Mouse (Mus musculus): Measurements from ENCODE around the gene Slc11a2. TPM values are rescaled to one million over a fixed set of nuclear protein-coding genes. Genes with fewer than 3 reads are reported as not detected.
A peak's percentile ranks its signal among the peaks of the same experiment; 100 is the strongest.
"Not testable (repeated sequence)": the region's sequence is repeated elsewhere in the genome, so short reads cannot be mapped to it uniquely, and the experiment has no call there.

The Slc11a2 gene
- total RNA-seq, 1 experiment from 2014 or later: 102 TPM

DNA sequence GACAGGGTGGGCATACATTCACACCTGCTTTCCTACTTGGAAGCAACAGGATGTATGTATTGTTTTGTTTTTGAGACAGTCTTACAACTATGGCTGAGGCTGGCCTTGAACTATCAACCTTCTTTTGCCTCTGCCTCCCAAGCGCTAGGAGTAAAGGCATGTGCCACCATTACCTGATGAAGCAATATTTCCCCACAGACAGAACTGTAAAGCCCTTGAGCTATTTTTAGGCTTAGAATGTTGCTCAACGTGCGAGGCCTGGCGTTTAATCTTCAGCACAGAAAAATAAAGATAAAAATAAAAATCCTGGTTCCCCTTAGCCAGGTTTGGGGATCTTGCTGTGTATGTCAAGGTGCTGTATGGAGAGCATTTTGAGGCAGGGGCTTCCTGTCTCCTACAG, 11.2 kb upstream of the Slc11a2 start:
- DNase-seq: peak; percentile 39

DNA sequence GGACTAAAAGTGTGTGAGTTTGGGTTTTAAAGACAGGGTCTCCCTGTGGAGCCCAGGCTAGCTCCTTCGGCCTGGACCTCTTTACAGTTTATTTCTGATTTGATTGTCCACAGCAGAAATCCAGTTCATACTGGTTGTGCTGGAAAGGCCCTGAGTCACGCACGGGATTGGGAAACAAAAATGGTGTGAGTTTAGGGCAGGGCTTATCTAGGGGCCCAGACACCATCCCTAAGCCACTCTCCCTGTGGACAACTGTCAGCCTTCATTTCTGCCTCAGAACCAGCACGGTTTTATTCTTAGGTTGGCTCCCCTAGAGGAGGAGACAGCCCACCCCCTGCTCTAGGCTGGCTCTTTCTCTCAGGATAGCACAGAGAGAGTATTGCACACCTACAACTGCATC, 8.4 kb upstream of the Slc11a2 start:
- DNase-seq: no peak

DNA sequence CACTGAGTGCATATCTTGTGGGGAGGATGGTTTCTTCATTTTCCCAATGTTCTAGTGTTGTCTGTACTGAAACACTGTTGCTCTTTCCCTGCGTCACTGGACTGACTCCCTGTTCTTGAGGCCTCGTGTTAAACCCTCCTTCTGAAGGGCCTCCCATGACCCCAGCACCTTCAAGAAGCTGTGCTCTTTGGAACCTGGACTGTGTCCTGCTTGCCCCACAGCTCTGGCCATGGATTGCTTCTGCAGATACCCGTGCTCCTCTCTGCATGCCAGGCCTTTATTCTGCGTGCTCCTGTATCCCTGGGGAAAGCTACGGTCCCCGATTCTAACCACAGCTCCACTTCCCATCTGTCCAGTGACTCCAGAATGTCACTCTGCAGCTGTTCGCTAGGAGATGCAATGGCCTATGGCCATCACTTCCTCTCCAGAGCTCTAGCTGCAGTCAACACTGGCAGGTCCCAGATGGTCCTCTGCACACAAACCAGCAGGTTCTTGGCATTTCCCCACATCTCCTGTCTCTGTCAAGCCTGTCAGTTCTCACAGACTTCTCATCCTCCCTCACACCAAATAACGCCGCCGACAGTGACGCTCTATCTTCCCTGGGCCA, 5.2 kb upstream of the Slc11a2 start:
- DNase-seq: no peak

DNA sequence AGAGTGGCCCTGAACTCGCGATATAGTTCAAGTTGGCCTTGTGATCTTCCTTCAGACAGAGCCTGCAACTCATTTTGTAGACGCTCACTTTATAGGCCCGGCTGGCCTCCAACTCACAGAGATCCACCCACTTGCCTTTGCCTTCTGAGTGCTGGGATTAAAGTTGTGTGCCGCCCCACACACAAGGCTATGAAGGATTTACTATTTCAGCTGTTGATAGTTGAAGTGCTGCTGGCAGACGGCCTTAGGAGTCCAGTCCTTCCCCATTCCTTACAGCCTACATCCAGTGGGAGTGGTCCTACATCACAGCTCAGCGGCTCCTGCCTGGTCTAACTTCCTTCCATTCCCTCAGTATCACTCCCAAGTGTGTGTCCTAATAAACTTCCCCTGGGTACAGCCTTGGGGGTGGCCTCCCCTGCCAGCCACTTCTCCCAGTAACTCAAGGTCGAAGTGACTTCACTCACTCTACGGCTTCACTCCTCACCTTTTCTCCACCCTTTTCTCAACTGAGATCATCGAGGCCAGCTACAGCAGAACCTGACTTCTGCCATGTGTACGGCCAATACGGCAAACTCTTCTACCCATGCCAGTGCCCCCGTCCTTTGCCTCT, 3.5 kb upstream of the Slc11a2 start:
- peak; percentile 70 for DNase-seq

DNA sequence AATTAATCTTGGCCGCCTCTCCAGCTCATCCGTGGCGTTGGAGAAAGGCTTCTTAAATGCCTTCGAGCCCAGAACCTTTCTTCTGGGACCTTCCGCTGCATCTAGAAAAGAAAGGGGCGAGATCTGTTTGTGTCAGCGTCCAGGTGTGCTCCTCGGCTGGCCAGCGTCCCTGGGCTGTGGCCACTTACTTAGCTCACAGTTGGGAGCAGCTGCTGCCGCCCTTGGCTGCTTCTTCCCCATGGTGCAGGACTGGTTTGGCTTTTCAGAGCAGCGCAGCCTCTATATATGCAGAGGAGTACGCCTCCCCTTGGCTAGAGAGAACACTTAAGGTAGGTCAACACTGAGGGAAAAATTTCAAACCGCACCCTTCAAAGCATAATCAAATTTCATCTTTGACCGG, 956 bp downstream of the Slc11a2 start:
- peak; percentile 47 for DNase-seq

DNA sequence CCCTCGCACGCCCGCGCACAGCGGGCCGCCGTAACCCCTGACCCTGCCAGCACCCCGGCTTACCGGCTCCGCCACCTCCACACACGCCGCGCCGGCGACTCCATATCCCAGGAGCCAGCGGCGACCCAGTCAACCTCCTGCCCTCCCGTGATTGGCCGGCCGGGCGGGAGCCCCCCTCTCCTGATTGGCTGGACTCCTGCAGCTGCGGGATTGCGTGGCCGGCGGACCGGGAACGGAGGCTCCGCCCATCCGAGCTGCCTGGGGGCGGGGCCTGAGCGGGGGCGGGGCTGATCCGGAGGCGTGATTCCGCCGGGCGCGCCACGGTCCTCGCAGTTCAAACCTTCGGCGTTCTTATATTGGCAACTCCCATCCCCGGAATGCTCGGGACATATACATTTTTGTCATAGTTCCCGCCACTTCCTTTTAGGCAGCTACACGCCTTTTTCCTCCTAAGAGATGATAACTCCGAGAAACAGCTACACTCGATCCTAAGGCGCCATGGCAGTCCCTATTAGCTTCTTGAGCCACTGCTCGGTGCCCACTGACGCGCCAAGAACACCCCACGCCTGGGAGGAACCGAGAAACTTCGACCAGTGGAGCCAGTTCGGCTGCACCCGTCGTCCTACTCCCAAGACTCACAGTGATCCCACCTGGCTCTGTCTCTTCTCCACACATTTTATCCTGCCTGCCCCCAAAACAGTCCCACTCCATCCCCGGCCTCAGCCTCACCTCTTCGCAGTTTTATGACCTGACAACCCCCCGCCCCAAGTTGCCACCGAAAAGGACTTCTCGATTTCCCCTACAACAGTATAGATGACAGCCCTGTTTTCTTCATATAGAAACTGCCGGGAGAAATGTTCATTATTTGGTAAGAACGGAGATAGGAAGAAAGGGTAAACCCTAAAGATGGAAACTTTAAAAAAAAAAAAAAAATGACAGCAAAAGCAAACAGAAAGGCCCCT, 1.7 kb downstream of the Slc11a2 start:
- peak; percentile 99 for DNase-seq

DNA sequence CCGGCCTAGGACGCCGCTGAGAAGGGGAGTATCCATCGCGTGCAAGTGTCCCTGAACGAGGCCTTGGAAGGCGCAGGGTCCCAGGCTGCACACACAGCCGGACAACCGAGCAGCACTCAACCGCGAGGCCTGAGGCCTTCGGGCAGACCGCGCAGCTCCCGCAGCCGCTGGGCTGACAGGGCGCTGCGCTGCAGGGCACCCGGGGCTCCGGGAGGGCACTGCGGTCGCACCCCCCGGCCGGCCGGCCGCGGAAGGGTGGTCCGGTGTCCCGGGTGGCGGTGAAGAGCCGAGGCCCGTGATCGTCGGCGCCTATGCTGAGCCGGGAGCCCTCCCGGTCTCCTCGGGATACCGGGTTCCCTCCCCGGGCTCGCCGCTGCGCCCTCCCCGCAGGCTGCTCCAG, 2.4 kb downstream of the Slc11a2 start:
- DNase-seq: peak; percentile 64

DNA sequence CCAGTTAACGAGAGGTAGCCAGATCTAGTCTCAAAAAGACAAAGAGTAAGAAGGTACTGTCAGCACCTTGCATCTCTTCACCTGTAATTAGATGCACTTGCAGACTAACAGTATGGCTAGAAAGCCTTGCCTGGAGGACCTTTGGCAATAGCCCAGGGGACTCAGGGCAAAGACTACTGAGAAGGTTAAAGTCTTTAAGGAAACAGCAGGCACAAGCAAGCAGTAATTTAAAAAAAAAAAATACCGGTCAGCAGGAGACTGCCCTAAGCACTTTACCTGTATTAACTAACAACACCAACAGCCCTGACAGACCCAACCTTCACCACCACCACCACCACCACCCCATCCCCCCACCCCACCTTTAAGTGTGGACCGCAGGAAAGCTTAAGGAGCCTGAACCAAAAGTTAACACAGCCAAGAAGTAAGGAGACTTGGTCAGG, 3.1 kb downstream of the Slc11a2 start, which contains the start of gene Gm5475:
Gene Gm5475, plus strand, starts transcription at position 390 of the 440 bp plus-strand sequence.
- not testable (repeated sequence) for DNase-seq

DNA sequence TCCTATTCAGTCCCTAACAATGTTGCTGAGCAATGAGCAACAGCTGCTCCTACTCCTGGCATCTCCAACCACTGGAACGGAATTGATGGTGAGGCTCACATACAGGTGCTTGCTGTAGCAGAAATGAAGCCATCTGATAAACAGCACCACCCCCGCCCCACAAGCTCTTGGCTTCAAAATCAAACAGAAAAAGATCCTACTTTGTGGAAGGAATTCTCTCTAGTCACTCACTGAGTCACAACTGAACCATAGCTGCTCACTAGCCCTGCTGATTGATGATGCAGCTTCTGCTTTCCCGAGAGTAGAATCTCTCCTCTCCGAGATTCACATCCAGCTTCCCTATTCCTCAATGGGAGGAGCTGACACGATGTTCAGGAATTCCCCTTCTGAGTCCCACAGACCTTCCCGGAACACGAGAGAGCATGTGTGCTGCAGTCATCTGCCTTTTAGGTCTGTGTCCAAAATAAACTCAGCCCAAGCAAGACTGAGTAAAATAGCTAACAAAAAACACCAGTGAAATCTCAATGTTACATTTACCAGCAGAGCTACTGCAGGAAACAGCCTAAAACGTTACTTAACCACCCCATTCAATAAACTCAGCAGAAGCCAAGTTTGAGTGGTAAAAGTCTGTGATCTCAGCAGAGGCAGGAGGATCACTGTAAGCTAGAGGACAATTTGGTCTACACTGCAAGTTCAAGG, 3.7 kb downstream of the Slc11a2 start:
- DNase-seq: peak; percentile 52

DNA sequence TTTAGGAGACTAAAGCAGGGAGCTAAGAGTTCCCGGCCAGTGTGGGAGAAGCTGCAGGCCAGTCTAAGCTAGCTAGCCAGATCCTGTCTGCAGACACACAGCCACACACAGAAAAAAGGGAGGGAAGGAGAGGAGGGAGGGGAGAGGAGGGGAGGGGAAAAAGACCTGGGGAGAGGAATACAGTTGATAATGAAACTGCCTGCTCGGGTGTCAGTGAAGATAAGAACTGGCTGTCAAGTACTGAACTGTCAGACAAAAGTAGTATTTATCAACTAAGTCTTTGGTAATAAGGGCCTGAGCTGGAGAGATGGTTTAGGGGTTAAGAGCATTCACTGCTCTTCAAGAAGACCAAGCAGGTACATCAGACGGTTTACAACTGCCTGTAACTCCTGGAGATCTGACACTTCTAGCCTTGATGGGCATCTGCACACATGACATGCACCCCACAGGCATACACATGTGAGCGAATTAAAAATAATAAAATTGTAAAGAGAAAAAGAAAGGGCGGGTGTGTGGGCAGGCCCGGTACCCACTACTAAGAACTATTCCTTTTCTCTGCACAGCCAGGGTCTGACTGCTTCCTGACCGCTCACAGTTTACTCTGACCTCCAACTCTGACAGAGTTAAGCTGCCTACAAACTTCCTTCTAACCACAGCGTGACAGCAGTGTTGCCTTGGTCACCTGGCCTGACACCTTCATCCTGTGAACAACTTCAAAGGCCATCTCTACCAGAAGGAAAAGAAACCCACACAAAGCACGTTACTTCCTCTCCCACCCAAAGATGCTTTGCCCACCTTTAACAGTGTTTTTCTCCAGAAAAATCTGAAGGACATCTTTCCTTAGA, 4.7 kb downstream of the Slc11a2 start:
- DNase-seq: no peak

DNA sequence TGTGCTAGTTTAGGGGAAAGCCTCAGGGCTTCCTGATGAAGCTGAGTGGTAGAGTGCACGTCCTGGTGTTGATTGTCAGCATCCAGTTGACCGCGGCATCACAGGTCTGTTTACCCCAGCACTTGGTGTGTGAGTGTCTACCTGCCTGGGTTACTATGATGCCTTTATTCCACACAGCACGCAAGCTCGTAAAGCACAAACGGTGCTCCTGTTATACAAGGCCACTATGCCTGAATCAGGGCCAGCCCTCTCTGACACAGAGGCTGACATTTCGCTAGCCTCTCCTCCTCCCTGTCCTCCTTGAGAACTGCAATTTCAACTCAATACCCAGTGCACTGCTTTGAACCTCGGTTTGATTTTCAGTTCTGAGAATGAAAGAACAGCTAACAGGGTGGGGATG, 5.6 kb downstream of the Slc11a2 start:
- DNase-seq: peak; percentile 81

DNA sequence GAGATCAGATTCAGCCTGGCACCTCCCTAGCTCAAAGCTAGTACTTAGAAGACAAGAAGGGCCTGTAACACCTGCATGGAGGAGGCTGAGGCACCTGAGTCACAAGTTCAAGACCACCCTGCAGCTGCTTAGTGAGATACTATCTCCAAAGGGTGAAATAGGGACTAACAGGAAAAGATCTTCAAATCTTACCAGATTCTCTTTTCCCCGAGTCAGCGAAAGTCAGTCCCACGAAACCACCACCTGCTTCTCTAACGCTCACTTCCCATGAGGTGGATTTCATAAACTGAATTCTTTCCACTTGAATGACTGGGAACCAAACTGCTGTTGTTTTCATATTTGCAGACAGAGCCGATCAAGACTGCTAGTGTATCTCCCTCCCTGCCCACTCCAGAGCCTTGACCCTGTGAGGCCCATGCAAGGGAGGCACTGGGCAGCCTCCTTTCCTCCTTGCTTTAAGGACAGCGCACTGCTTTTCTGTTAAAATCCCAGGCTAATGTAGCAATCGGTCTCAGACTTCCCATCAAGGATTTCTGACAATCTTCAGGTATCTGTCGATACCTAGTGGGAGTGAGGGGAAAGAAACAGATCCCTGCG, 6.9 kb downstream of the Slc11a2 start:
- peak; percentile 47 for DNase-seq

DNA sequence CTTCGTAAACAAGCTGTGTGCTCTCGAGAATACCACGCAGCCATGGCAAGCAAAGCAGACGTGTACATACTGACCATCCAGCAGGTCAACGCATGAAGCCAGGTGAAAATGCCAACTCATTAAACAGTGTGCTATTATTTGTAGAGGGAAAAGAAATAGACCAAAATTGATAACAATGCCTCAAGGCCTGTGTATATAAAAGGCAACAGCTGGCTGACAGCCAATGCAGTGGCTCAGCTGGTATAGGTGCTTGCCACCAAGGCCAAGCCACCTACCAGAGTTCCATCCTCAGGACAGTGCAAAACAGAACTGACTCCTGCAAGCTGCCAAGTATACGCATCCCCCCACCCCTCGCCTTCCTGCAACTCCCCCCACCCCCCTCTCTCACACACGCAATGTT, 9.2 kb downstream of the Slc11a2 start:
- DNase-seq: peak; percentile 48

DNA sequence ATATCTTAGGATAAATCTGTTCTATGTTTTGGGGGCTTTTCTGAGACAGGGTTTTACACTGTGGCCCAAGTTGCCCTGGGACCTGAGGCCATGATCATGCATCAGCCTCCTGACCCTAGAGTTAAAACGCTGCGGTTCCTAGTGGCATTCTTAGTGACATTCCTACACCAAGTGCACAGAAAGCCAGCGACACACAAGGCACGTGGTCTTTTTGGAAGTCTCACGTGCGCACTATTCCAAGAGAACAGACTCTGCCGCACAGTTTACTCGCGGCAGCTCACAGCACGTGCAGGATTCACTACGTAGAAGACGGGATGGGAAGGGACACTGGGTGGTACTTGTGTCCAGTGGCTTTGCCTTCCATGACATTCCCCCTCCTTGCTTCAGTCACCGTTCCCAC, 9.9 kb downstream of the Slc11a2 start:
- no peak for DNase-seq

DNA sequence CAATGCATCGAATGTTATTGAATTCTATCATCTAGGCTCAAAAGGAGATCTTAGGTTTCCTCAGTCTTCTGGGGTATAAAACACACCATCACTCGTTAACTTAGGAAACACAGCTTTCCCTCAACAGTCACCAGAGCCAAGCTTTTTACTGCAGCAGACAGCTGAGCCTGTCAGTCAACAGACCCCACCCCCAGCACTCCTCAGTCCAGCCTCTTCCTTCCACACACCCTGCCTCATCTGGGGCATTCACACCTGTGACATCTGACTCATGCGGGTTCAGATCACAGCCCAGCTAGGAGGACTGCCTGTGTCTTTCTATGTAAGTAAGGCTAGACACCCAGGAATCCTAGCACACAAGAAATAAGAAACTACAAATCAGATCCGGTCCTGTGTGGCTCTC, 10.9 kb downstream of the Slc11a2 start:
- no peak for DNase-seq

DNA sequence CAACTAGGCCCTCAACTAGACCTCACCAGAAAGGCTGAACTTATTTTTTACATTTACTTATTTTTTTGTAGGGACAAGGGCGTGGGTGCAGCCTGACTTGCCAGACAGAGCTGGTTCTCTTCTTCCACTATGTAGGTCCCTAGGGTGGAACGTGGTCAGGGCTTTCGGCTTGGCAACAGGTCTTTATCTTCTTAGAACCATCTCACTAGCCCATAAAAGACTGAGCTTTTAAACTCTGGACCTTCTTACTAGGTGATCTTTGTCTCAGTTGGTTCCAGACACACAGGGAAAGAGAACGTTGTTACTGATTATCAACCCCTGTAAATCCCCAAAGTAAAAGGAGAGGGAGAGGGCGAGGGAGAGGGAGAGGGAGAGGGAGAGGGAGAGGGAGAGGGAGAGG, 11.6 kb downstream of the Slc11a2 start:
- no peak for DNase-seq

DNA sequence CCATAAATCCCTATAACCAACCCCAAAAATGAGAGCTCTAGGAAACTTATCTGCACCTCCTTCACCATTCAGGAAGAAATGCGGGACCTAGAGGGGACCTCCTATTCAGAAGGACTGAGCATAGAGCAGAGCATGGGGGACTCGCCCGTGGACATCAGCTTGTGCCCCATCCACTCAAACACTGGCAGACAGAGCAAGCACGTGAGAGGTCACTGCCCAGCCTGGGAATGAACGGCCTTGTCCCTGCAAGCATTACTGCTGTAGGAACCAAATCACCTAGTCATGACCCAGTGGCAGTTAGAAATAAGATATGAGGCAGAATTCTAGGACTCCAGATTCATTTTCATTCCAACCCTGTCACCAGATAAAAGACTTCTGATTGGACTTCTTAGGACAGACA, 13.1 kb downstream of the Slc11a2 start:
- peak; percentile 33 for DNase-seq

DNA sequence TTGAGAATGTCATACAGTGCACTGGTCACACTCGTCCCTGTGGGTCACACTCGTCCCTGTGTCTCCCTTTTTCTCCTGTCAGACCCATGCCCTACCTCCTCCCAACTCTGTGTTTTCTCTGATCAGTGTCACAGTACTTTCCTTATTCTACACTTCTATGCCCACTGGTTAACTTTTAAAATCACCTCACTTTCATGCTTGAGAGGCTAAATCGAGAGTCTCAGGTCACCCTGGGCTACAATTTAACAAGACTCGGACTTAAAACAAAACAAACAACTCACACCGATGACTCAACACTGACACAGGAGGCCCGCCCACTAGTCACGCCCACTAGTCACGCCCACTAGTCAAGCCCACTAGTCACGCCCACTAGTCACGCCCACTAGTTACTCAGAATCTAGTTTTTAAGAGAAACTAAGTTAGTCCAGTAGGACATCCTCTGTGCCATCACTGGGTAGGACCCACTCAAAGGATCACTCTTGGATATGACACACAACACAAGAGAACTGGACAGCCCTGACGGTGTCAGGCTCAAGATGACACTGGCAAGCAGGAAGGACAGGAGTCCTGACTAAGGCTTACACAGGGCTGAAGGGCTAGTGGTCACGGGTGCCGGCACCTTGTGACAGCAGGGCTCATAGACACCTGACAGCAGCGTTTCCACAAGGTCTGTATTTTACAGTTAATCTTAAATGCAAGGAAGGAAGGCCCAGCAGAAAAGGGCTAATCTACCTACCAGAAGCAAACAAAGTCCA, 13.8 kb downstream of the Slc11a2 start:
- DNase-seq: peak; percentile 83

DNA sequence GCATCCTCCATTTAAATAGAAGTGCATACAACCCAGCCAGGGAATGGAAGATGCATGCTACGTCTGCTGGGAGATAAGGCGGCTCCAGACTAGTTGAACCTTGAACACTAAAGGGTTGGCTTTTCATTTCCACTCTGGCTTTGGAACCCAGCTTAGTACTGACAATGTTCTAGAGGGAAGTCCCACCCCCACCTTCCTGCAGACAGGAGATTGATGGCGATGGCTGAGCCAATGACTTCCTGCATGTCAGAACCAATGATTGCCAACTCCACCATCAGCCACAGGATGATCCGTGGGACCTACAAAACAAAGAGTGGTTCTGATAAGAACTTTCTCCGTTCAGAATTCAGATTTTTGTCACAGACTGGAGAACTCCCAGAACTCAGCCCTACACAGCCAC, 18.8 kb downstream of the Slc11a2 start:
- DNase-seq: no peak

DNA sequence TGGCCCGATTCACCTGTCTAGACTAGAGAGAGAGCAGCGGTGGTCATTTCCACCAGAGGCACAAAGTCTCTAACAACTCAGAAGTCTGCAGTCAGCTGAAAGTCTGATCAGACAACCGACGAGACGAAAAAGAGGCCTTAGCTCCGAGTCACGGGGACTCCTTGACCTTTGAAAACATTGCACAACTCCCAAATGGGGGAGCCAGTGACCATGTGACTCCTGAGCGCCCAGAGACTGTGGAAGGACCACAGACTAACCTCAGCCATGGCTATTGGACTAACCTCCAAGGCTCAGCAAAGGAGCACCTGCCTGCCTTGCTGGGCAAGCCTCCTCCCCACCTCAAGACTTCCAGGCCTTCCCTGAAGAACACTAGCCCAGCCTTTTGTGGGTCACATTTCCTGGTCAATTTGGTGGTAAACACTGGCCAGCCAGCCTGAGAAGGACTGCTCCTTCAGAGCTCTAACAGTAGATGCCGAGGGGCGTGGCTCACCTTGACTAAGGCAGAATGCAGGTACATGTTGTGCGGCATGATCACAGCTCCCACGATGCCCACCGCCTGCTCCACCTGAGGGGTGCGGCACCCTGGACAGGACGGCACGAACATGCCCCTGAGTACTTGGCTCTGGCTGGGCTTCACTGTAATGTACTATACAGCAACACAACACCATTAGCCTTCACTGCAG, 21.4 kb downstream of the Slc11a2 start:
- DNase-seq: peak; percentile 74
